Mouse (Mus musculus): ENCODE measurements around the gene Fxyd2.

- no peak for TF ChIP-seq CTCF (IDR thresholded peaks at IDR 0.05; ENCODE audit: low read depth, low read length)
- TF ChIP-seq POLR2A (IDR thresholded peaks at IDR 0.05; ENCODE audit: borderline replicate concordance, low read depth, low read length), result no peak
These were observed 11.6 kb downstream of the Fxyd2 start for GRCm38 (mm10) chr9:45411111-45411510.

Measured in bone marrow macrophage, adult 2 months (primary cell).